Mouse (Mus musculus) embryonic fibroblast, embryonic 13.5 days (primary cell): ENCODE measurements around the gene Nudt3.

Experiments
- CTCF ChIP-seq: IDR thresholded peaks from 2 replicates; pipeline ENCODE4 v1.5.1; 2011; ENCODE audit warnings: mild to moderate bottlenecking, control low read depth, low read length, moderate library complexity, borderline replicate concordance; ENCODE audit not compliant: insufficient read depth
- POLR2A ChIP-seq: IDR thresholded peaks from 2 replicates; pipeline ENCODE4 v1.6.1; 2011; ENCODE audit warnings: low read depth, mild to moderate bottlenecking, control low read depth, low read length, moderate library complexity

GRCm38 (mm10) chr17:27546574-27547085 lies 76.7 kb downstream of the Nudt3 start:
- TF ChIP-seq CTCF (no peak), POLR2A (no peak)
